Mouse (Mus musculus) intestine, postnatal 0 days (tissue): ENCODE results near the gene 1810037I17Rik. TPM values are rescaled to one million over a fixed set of nuclear protein-coding genes. Genes with fewer than 3 reads are reported as not detected.

Source experiments
- ATAC-seq: fragments of 200-750 bp; cut with Nextera tagmentation; 2 replicates; pipeline ENCODE4 v1.8.0; 2017; ENCODE audit warnings: mild to moderate bottlenecking, moderate TSS enrichment, moderate library complexity
- H3K27ac ChIP-seq: fragments of 300-500 bp; sonication (generic); 2 replicates; pipeline ENCODE4 v1.5.1; 2014; ENCODE audit warnings: mild to moderate bottlenecking, low read depth, low read length, moderate library complexity
- H3K27me3 ChIP-seq: fragments of 300-500 bp; sonication (generic); replicated peaks from 2 replicates; pipeline ENCODE4 v1.6.1; 2014; ENCODE audit warnings: low read length, mixed read lengths; ENCODE audit not compliant: control insufficient read depth, insufficient read depth
- H3K36me3 ChIP-seq: fragments of 300-500 bp; sonication (generic); 2 replicates; pipeline ENCODE4 v1.6.1; 2014; ENCODE audit warnings: mild to moderate bottlenecking, moderate library complexity; ENCODE audit not compliant: control insufficient read depth, insufficient read depth
- H3K4me1 ChIP-seq: fragments of 300-500 bp; sonication (generic); replicated peaks from 2 replicates; pipeline ENCODE4 v1.6.1; 2014; ENCODE audit warnings: antibody characterized with exemption, low read length, mixed read lengths; ENCODE audit not compliant: control insufficient read depth, insufficient read depth
- H3K4me2 ChIP-seq: fragments of 300-500 bp; sonication (generic); replicated peaks from 2 replicates; pipeline ENCODE4 v1.6.1; 2014; ENCODE audit warnings: low read depth, mild to moderate bottlenecking, moderate library complexity
- H3K4me3 ChIP-seq: fragments of 300-500 bp; sonication (generic); 2 replicates; pipeline ENCODE4 v1.5.1; 2014; ENCODE audit warnings: low read depth, low read length
- H3K9ac ChIP-seq: fragments of 300-500 bp; sonication (generic); 2 replicates; pipeline ENCODE4 v1.6.1; 2014; ENCODE audit warnings: mild to moderate bottlenecking, low read depth, low read length
- H3K9me3 ChIP-seq: fragments of 300-500 bp; sonication (generic); 2 replicates; pipeline ENCODE4 v1.6.1; 2016; ENCODE audit warnings: mixed run types; ENCODE audit not compliant: control insufficient read depth
- CTCF ChIP-seq: sonication (generic); IDR thresholded peaks from 2 replicates; pipeline ENCODE4 v1.5.1; 2016; ENCODE audit warnings: low read depth, mild to moderate bottlenecking, control low read depth, antibody characterized with exemption, moderate library complexity
- WGBS: fragments of 180-500 bp; shearing (Covaris S2); extraction: QIAGEN DNeasy Blood & Tissue Kit; methylation state at CpG from one replicate; pipeline ENCODE4 v1.1.7; 2014; 5-methylcytosine and 5-hydroxymethylcytosine counted together
- polyA plus RNA-seq: library from polyadenylated mRNA; unstranded; fragments of >200 nt; fragmentation: Nextera tagmentation; extraction: Ambion mirVana; gene quantifications from 2 replicates; pipeline ENCODE4 v1.2.1, GENCODE M21; 2015

The 1810037I17Rik gene
- polyA plus RNA-seq, 1 experiment from 2014 or later = 222 TPM

GRCm38 (mm10) chr3:122888371-122888819, 35.6 kb upstream of the 1810037I17Rik start:
- Histone ChIP-seq H3K9ac (no peak overlapping the region), H3K36me3 (no peaks in the 10 kb centered on the region), H3K27ac (peak overlapping the region; percentile 71), H3K4me3 (no peak overlapping the region), H3K4me2 (no peak overlapping the region), H3K4me1 (0 out of 2 replicates have a peak, but pooled peaks cover 7% of the 10 kb centered on the region), H3K9me3 (no peaks in the 10 kb centered on the region), H3K27me3 (no peaks in the 10 kb centered on the region)
- no peak for TF ChIP-seq CTCF
- ATAC-seq = peak; percentile 72
- WGBS = 36% methylated on average over 5 of the region's 5 CpGs

GRCm38 (mm10) chr3:122894772-122895171, 29.2 kb upstream of the 1810037I17Rik start, which contains the start of gene Fabp2:
Fabp2 (plus strand) TSS chr3:122895072.
- Histone ChIP-seq H3K4me3 (peak within 1 kb of the TSS; percentile 41), H3K36me3 (no peaks in the 10 kb centered on the region), H3K9me3 (no peaks in the 10 kb centered on the region), H3K4me2 (peak within 1 kb of the TSS; percentile 54; the same call in 1 of the 2 replicates), H3K9ac (peak within 1 kb of the TSS; percentile 49), H3K4me1 (no peaks in the 10 kb centered on the region), H3K27ac (peak within 1 kb of the TSS; percentile 72), H3K27me3 (no peaks in the 10 kb centered on the region)
- ATAC-seq = no peak
- TF ChIP-seq CTCF = no peak
- 65% methylated on average over 3 of the region's 3 CpGs for WGBS

GRCm38 (mm10) chr3:122895189-122895731, 28.7 kb upstream of the 1810037I17Rik start:
- H3K4me2 ChIP-seq = peak overlapping the region; percentile 52; the same call in 1 of the 2 replicates
- ATAC-seq = peak; percentile 81
- H3K4me3 ChIP-seq = peak overlapping the region; percentile 41
- H3K36me3 ChIP-seq = no peaks in the 10 kb centered on the region
- peak overlapping the region; percentile 49 for H3K9ac ChIP-seq
- H3K4me1 ChIP-seq = no peaks in the 10 kb centered on the region
- no peaks in the 10 kb centered on the region for H3K9me3 ChIP-seq
- H3K27me3 ChIP-seq = no peaks in the 10 kb centered on the region
- TF ChIP-seq CTCF = no peak
- 36% methylated on average over 11 of the region's 11 CpGs for WGBS
- H3K27ac ChIP-seq = peak overlapping the region; percentile 72

GRCm38 (mm10) chr3:122898254-122898653, 25.7 kb upstream of the 1810037I17Rik start:
- Histone ChIP-seq H3K4me3 (no peak overlapping the region), H3K9me3 (no peaks in the 10 kb centered on the region), H3K27me3 (no peaks in the 10 kb centered on the region), H3K36me3 (no peaks in the 10 kb centered on the region), H3K27ac (0 out of 2 replicates have a peak overlapping the region, but pooled peaks have one; percentile 1), H3K4me2 (peak overlapping the region; percentile 21; the same call in 1 of the 2 replicates), H3K4me1 (no peaks in the 10 kb centered on the region), H3K9ac (no peak overlapping the region)
- TF ChIP-seq CTCF = no peak
- WGBS = 37% methylated on average over 6 of the region's 6 CpGs
- peak; percentile 66 for ATAC-seq

GRCm38 (mm10) chr3:122903746-122904433, 20.1 kb upstream of the 1810037I17Rik start:
- H3K27me3 ChIP-seq = no peaks in the 10 kb centered on the region
- no peaks in the 10 kb centered on the region for H3K36me3 ChIP-seq
- peak; percentile 98 for TF ChIP-seq CTCF
- no peak overlapping the region for H3K4me3 ChIP-seq
- ATAC-seq = no peak
- no peak overlapping the region for H3K4me2 ChIP-seq
- 39% methylated on average over 12 of the region's 12 CpGs for WGBS
- no peaks in the 10 kb centered on the region for H3K4me1 ChIP-seq
- H3K9me3 ChIP-seq = no peaks in the 10 kb centered on the region
- no peak overlapping the region for H3K27ac ChIP-seq
- H3K9ac ChIP-seq = no peak overlapping the region

- Histone ChIP-seq H3K27me3 (no peaks in the 10 kb centered on the region), H3K9ac (no peak overlapping the region), H3K9me3 (no peaks in the 10 kb centered on the region), H3K4me2 (no peak overlapping the region), H3K4me3 (no peak overlapping the region), H3K27ac (no peak overlapping the region), H3K36me3 (no peaks in the 10 kb centered on the region), H3K4me1 (no peaks in the 10 kb centered on the region)
- 87% methylated on average over 2 of the region's 2 CpGs for WGBS
- no peak for ATAC-seq
- no peak for TF ChIP-seq CTCF
Observed at GRCm38 (mm10) chr3:122907841-122908240, 16.2 kb upstream of the 1810037I17Rik start.
